Mouse (Mus musculus) urinary bladder, adult 18-20 months (tissue): Measurements from ENCODE around the gene Zfp961.
"Not testable (repeated sequence)": the region's sequence is repeated elsewhere in the genome, so short reads cannot be mapped to it uniquely, and the experiment has no call there.

Experiments used
- DNase-seq, 2 experiments: peaks; one replicate each; pipeline ENCODE4 v3.0.0; 2022; ENCODE audit warnings: low spot score in 2 of 2, mixed read lengths in 2 of 2

Zfp961 gene

DNA sequence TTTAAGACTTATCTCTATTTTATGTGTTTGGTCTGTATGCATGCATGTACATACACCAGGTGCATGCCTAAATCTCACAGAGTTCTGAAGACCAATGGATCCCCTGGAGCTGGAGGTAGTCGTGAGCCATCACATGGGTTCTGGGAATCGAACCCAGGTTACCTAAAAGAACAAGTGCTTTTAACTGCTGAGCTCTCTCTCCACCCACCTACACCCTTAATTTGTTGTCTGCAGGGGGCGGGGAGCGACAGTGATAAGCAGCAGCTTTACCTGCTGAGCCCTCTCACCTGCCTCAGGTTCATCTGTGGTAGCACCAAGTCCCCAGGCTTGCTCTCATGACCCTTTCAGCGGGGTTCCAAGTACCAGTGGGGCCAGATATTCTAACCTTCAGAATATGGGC lies 11.0 kb downstream of the Zfp961 start:
- DNase-seq, result no peak

GRCm38 (mm10) chr8:71964051-71964450 lies 13.2 kb downstream of the Zfp961 start:
- DNase-seq, result no peak

- no peak for DNase-seq
Measured at GRCm38 (mm10) chr8:71965166-71965565, 14.3 kb downstream of the Zfp961 start.

DNA sequence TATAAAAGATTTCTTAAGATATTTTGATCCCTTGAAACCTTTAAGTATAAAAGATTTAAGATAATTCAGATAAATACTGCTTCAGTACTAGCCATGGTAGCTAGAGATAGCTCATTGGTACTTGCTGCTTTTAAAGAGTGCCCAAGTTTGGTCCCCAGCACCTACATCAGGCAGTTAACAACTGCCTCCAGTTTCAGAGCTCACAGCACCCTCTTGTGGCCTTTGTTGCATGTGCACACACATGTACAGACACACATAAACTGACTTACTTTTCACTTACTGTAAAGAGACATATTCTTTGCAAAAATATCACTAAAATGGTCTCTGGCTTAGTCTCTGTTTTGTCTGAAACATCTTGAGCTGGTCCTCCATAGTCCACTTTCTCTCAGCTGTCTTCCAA lies 15.6 kb downstream of the Zfp961 start:
- DNase-seq, result no peak

GRCm38 (mm10) chr8:71967261-71967660 lies 16.4 kb downstream of the Zfp961 start:
- no peak for DNase-seq

- DNase-seq, result no peak
Measured at GRCm38 (mm10) chr8:71968100-71968499, 17.3 kb downstream of the Zfp961 start.

DNA sequence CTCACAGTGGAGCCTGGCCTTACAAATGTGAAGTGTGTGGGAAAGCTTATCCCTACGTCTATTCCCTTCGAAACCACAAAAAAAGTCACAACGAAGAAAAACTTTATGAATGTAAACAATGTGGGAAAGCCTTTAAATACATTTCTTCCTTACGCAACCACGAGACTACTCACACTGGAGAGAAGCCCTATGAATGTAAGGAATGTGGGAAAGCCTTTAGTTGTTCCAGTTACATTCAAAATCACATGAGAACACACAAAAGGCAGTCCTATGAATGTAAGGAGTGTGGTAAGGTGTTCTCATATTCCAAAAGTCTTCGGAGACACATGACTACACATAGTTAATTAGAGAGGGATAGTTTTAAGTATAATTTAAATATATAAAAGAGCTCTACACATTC lies 17.8 kb downstream of the Zfp961 start:
- no peak for DNase-seq

- DNase-seq, result no peak
Measured at GRCm38 (mm10) chr8:71971945-71972344, 21.1 kb downstream of the Zfp961 start.

GRCm38 (mm10) chr8:71974211-71974610 lies 23.4 kb downstream of the Zfp961 start:
- no peak for DNase-seq

DNA sequence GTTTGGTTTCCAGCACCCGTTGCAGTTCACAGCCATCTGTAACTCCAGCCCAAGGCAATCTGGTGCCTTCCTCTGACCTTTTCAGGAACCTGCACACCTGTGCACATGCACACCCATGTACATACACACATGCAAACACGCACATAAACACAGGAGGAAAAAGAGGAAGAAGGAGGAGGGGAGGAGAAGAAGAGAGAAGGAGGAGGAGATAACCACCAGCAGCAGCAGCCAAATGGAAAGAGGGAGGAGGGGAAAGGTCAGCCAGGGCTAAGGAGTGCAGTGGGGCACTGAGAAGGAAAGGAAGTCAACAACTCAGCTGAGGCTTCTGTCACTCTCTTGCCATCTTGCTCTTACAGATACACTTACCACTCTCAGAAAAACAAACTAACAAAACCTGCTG lies 30.2 kb downstream of the Zfp961 start:
- DNase-seq, result no peak

GRCm38 (mm10) chr8:71981456-71981855 lies 30.6 kb downstream of the Zfp961 start:
- DNase-seq, result no peak

GRCm38 (mm10) chr8:71984601-71985000 lies 33.8 kb downstream of the Zfp961 start:
- no peak for DNase-seq

- peak; percentile 39 to 43 for DNase-seq
Measured at GRCm38 (mm10) chr8:71988110-71988866, 37.5 kb downstream of the Zfp961 start.

- DNase-seq, result no peak
Measured at GRCm38 (mm10) chr8:71988867-71989599, 38.2 kb downstream of the Zfp961 start.

DNA sequence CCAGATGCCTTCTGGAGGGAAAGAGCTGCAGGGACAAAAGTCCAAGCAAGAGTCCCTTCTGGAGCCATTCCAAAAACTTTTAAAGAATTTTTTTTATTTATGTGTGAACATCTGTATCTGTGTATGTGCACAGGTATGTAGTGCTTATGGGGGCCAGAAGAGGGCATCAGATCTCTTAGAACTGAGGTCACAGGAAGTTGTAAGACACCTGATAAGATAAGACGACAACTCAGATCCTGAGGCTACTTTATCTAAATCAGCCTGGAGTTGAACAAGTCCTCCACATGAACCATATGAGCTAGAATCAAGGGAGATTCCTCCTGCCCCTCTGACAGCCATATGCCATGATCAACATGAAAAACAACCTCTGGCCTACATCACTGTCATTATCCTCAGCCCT lies 48.6 kb downstream of the Zfp961 start:
- DNase-seq, result no peak

GRCm38 (mm10) chr8:72000223-72000622 lies 49.4 kb downstream of the Zfp961 start:
- DNase-seq, result no peak

- peak in 1 of 2 experiments; percentile 50 for DNase-seq
Measured at GRCm38 (mm10) chr8:72002942-72003341, 52.1 kb downstream of the Zfp961 start.

DNA sequence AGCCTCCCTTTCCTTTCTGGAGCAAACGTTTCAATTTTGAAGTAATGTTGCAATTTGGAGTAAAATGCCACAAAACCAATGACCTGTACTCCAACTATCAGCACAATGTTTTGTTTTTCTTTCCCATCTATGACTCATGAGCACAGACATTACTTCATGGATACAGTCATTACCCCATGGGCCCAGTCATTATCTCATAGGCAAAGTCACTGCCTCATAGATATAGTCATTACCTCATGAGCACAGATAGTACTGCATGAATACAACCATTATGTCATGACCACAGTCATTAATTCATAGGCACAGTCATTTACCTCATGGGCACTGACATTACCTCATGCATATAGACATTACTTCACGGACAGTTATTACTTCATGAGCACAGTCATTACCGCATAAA lies 55.1 kb downstream of the Zfp961 start:
- DNase-seq, result no peak

GRCm38 (mm10) chr8:72006763-72007162 lies 55.9 kb downstream of the Zfp961 start:
- no peak for DNase-seq

GRCm38 (mm10) chr8:72008134-72008641 lies 57.4 kb downstream of the Zfp961 start:
- DNase-seq, result no peak

- no peak for DNase-seq
Measured at GRCm38 (mm10) chr8:72009473-72009872, 58.6 kb downstream of the Zfp961 start, which contains the start of gene Cyp4f18. Cyp4f18 (minus strand) TSS chr8:72009626.

- not testable (repeated sequence) for DNase-seq
Measured at GRCm38 (mm10) chr8:72013506-72014228, 62.8 kb downstream of the Zfp961 start.
